Mouse (Mus musculus) layer of hippocampus, adult 18-20 months (tissue): Measurements from ENCODE around the gene Zfp988. TPM values are rescaled to one million over a fixed set of nuclear protein-coding genes. Genes with fewer than 3 reads are reported as not detected.

Source experiments
- total RNA-seq, 2 experiments: library from RNA; stranded (reverse); gene quantifications; 2 replicates each; pipeline ENCODE4 v1.2.3; 2021

The Zfp988 gene
- total RNA-seq, 2 experiments from 2014 or later, result 0.33 to 0.40 TPM

Other genes with a start within 250 kb of the Zfp988 start
- 1 to 10 TPM; 6.9 to 8.8 TPM for gene Zfp991, start 173.6 kb upstream of the Zfp988 start, total RNA-seq
- not detected for gene Zfp978, start 55.6 kb downstream of the Zfp988 start, total RNA-seq
- gene Zfp982, start 186.7 kb downstream of the Zfp988 start, total RNA-seq, result 1 to 10 TPM; 2.3 to 2.9 TPM
- gene Gm16503, start 234.5 kb downstream of the Zfp988 start, total RNA-seq, result under 1 TPM in 1 of 2 experiments, not detected in 1; 0.20 TPM
- not detected for gene Zfp985, start 247.6 kb downstream of the Zfp988 start, total RNA-seq